Mouse (Mus musculus) adrenal gland, adult 18-20 months (tissue): ENCODE measurements around the gene Dynlt1b. TPM values are rescaled to one million over a fixed set of nuclear protein-coding genes. Genes with fewer than 3 reads are reported as not detected.
A peak's percentile ranks its signal among the peaks of the same experiment; 100 is the strongest.
"Not testable (repeated sequence)": the region's sequence is repeated elsewhere in the genome, so short reads cannot be mapped to it uniquely, and the experiment has no call there.

Experiments
- DNase-seq, 2 experiments: peaks; one replicate each; pipeline ENCODE4 v3.0.0; 2021 to 2022; ENCODE audit warnings: low spot score in 2 of 2
- long read RNA-seq, 2 experiments: library from polyadenylated mRNA; stranded (forward); transcript quantifications; one replicate each; pipeline ENCODE4 v2.0.0; 2021
- total RNA-seq, 2 experiments: library from RNA; stranded (reverse); gene quantifications; 1 replicate in 1 of 2; 2 replicates in 1 of 2; pipeline ENCODE4 v1.2.3; 2021

Gene Dynlt1b
- total RNA-seq: 10 to 100 TPM; 54.2 to 72.9 TPM
- long read RNA-seq, experiment 1, partial matches to known transcripts: 2 of 3 reads
- long read RNA-seq, experiment 1, other reads (novel, unspliced or antisense): 0 of 3 reads
- long read RNA-seq, experiment 2, transcript Dynlt1b-201 (5 exons, 771 nt): major isoform, 17 of 22 reads
- long read RNA-seq, experiment 2, partial matches to known transcripts: 2 of 22 reads
- long read RNA-seq, experiment 2, other reads (novel, unspliced or antisense): 3 of 22 reads

DNA sequence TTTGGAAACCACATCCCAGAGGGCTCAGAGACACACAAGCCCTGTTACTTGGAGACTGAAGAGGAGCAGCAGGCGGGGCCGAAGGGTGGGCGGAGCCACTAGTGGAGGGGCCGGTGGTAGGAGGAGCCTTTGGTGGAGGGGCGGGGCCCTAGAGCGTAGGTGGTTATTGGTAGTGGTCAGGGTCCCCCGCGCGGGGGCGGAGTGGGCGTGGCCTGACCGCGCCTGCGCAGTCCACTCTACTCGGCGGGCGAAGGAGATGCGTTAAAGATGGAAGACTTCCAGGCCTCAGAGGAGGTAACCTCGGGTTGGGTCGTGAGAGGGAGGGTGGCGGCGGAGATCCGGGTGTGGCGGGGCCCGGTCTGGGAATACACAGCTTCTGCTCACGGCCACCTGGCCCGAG, at the start of gene Dynlt1b:
Dynlt1b (plus strand) TSS at position 168 of the 400 bp plus-strand sequence.
- DNase-seq: peak; percentile 100

GRCm38 (mm10) chr17:6380182-6380841, 49.6 kb upstream of the Dynlt1b start:
- DNase-seq: not testable (repeated sequence)

- not testable (repeated sequence) for DNase-seq
Observed at GRCm38 (mm10) chr17:6381071-6381682, 48.7 kb upstream of the Dynlt1b start.

DNA sequence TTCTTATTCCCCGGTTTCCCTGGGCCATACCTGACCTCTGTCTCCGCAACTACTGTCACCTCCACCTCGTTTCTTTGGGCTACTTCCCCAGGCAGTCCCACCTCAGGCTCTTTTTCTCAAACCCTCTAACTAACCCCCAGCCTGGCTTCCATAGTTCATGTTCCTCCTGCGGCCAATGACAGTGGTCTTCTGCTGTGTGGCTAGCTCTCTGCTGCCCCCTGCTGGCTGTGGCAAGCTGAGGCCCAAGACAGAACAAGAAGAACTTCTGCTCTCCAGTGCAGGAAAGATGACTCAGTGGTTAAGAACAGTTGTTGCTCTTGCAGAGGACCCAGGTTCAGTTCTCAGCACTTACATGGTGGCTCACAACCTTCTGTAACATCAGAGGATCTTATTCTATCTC, 43.0 kb upstream of the Dynlt1b start:
- not testable (repeated sequence) for DNase-seq

- not testable (repeated sequence) for DNase-seq
Observed at GRCm38 (mm10) chr17:6387380-6387911, 42.5 kb upstream of the Dynlt1b start.

DNA sequence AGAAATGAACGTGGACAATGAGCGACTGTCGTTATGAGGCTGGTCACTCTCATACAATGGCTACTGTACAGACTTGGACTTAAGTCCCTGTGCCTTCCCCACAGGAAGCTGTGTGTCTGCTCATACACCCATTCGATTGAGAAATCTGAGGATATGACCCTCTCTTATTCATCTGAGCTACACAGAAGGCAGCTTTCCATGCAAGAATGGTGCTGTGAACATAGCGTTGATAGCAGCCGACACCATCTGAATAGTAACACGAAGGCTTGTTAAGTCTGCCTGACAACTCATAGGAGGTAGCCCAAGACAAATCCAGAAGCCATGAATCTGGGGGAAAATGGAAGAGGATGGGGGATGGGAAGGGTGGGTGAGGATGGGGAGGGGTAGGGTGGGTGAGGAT, 40.4 kb upstream of the Dynlt1b start:
- DNase-seq: not testable (repeated sequence)

GRCm38 (mm10) chr17:6390731-6391130, 39.2 kb upstream of the Dynlt1b start:
- DNase-seq: not testable (repeated sequence)

DNA sequence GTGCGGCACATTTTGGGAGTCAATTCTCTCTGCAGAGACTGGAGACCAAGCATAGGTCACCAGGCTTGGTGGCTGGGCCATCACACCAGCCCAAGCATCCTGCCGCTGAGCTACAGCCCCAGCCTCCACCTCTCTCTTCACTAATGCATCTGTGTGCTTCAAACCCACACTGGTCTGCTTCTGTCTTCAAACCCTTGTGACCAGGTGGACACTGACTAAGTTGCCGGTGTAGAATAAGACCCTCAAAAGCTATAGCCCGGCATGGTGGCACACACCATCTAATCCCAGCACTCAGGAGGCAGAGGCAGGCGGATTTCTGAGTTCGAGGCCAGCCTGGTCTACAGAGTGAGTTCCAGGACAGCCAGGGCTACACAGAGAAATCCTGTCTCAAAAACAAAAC, 38.2 kb upstream of the Dynlt1b start:
- DNase-seq: not testable (repeated sequence)

DNA sequence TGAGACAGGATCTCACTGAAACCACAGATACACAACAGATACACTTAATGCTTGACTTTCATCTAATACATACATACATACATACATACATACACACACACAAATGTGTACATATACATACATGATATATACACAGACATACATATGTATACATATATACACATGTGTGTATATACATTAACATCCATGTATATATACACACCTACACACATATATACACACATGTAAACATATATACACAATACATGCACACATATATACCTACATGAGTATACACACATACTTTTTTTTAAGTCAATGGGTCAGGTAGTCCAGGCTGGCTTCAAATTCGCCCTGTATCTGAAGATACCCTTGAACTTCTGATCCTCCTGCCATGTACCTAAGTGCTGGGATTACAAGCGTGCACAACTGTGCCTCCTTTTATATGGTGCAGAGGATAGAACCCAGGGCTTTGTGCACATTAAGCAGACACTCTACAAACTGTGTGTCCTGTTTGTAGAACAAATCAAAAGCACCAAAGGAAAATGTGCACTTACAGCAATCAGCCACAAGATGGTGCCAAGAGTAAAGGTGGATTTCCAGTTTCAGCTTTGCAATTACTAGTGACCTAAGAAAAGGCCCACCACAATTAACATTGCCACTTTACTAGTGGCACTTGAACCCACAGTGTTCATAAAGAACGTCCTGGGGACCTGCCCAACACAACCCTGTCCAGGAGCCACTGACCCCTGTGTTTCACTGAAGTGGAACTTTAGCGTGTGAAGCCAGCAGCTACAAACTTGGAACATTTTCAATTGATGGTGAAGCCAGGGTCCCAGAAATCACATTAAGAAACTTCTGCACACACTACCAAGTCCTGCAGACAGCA, 37.2 kb upstream of the Dynlt1b start:
- DNase-seq: not testable (repeated sequence)

- not testable (repeated sequence) for DNase-seq
Observed at GRCm38 (mm10) chr17:6398079-6398478, 31.8 kb upstream of the Dynlt1b start.

DNA sequence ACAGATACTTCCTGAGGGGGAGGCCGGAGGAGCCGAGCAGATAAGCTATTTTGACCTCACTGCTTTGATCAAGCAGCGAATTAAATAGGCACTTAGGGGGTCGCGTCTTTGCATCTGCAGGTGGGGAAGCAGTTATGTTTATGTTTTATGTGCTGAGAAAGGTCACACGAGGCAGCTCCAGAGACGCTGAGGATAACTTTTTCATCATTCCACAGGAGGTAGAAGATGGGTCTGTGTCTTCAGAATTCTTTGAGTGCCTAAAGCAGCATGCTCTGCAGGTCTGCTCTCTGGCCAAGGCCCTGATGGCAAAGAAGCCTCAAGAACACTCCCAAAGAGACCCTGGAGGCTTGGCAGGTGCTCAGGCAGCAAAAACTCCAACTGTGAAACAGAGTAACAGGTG, 31.1 kb upstream of the Dynlt1b start:
- not testable (repeated sequence) for DNase-seq

DNA sequence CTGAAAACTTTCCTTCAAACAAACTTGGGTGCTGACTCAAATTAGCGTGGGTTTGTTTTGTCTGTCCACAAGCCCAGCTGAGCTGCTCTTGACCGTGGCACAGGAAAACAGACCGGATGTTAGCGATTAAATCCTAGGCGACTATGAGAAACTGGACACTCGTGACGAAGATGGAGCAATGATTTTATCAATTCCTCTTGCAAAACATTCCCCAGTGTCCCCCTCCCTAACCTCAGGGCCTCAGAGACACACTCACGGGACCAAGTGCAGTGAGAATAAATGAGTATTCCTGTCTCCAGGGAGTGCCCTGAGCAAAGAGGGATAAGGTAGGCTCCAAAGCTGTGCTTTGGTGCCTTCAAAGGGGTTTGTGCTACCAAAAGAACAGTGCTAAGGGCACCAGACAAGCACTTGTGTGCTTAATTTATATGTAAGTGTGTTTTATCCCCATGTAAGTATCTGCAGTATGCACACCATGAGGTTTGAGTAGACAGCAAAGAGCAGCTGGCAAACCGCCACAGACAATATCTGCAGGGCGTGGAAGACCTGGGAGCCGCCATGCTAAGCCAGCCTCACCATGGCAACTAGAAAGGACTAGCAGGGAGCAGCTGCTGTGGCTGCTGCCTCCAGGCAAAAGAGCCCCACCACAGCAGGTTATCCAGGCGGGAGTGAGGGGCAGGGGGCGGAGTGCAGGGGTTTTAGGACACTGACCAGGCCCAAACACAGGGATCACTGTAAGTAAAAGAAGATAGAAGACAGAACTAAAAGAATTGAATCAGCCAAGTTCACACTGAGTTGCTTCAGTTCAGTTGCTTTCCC, 30.4 kb upstream of the Dynlt1b start:
- DNase-seq: not testable (repeated sequence)

DNA sequence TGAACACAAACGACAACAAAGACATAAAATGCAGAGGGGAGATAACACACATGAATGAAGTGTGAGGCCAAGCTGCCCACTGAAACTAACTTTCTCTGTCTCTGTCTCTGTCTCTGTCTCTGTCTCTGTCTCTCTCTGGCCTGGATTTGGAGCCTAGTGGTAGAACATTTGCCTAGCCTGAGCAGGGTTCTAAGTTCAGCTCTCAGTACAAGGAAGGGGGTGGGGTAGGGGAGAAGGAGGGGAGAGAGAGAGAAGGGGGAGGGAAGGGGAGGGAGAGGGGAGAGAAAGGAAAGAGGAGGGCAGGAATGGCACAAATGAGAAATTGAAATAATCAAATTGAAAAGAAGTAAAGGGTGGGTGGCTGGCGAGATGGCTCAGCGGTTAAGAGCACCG, 29.8 kb upstream of the Dynlt1b start:
- not testable (repeated sequence) for DNase-seq

DNA sequence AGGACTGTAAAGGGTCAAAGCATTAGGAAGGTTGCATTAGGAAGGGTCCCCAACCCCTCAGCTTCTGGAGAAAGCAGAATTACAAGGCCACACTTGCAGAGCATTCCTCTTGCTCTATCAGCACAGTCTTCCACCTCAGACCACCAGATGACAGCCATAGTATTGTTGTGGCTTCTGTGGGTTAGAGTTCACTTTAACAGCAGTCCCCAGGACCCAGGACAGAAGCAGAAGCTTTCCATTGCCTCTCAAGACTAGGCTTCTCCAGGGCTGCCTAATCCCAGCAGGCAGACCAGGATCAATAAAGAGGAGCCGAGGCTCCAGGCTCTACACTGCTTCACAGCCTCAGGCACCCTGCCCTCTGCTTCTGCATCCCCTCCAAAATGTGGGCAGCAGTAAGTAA, 25.4 kb upstream of the Dynlt1b start:
- DNase-seq: not testable (repeated sequence)

DNA sequence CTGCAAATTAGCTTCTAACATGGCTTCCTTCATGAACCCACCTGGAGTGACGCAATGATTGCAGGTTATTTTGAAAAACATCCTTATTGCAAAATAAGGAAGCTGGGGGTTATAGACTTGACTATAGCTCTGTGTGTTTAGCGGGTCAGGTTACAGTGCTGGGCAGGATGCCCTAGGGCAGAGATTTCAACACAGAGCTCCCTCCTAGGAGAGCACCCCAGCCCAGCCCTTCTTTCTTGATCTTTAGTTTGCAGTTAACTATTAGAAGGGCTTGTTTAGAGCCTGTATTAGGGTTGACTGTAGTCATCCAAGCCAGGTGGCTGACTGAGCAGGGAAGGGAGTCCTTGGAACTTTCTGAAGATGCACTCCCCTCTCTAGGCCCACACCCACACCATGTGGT, 22.9 kb upstream of the Dynlt1b start:
- DNase-seq: not testable (repeated sequence)

- not testable (repeated sequence) for DNase-seq
Observed at GRCm38 (mm10) chr17:6410713-6411213, 19.1 kb upstream of the Dynlt1b start.

DNA sequence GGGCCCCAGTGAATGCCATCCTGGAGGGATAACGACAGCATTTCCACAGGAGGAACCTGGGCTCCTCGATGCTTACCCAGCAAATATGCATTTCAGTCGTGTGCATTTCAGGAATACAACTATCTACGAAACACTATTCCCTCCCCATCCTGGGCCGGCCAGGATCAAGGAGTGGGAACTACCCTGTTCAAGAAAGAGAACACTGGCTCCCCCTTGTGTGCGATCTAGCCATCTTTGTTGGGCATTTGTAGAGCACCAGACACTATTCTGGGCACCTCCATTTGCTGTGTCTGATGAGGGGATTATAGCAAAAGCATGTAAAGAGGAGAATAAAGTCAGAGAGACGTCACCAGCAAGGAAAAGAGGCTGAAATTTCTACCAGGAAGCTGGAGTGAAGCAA, 12.8 kb upstream of the Dynlt1b start:
- DNase-seq: not testable (repeated sequence)

- DNase-seq: not testable (repeated sequence)
Observed at GRCm38 (mm10) chr17:6420557-6420956, 9.4 kb upstream of the Dynlt1b start.

- not testable (repeated sequence) for DNase-seq
Observed at GRCm38 (mm10) chr17:6421547-6422326, 8.2 kb upstream of the Dynlt1b start.
